Comparison of ENCODE assay signal across 8 mouse cellular contexts in genomic region chr4:106559343-106560212, GRCm38 (mm10). TPM values are rescaled to one million over a fixed set of nuclear protein-coding genes. Genes with fewer than 3 reads are reported as not detected.
A peak's percentile ranks its signal among the peaks of the same experiment; 100 is the strongest.
DNase-seq lines count a peak whose midpoint lies in the region; ATAC-seq lines count a peak whose summit lies in the region.

No protein-coding gene starts in this region.

- H3K4me1 ChIP-seq in heart, embryonic 10.5 days, result peaks cover 32% of the 10 kb centered on the region
- peaks cover 44% of the 10 kb centered on the region for H3K4me1 ChIP-seq in embryonic facial prominence, embryonic 10.5 days
- peaks cover 31% of the 10 kb centered on the region for H3K4me1 ChIP-seq in intestine, embryonic 14.5 days (replicated peaks; ENCODE audit: control insufficient read depth, insufficient read depth, low read length)
- peaks cover 38% of the 10 kb centered on the region for H3K4me1 ChIP-seq in midbrain, embryonic 13.5 days (replicated peaks)

- H3K27me3 ChIP-seq in heart, embryonic 10.5 days (ENCODE audit: insufficient read depth, poor library complexity, severe bottlenecking), result peaks cover 10% of the 10 kb centered on the region; the same call in 1 of the 2 replicates
- peaks cover 4% of the 10 kb centered on the region; the same call in 1 of the 2 replicates for H3K27me3 ChIP-seq in embryonic facial prominence, embryonic 10.5 days (replicated peaks; ENCODE audit: low read depth, poor library complexity, severe bottlenecking)
- no peaks in the 10 kb centered on the region for H3K27me3 ChIP-seq in intestine, embryonic 14.5 days (replicated peaks; ENCODE audit: control insufficient read depth, insufficient read depth, low read length)
- H3K27me3 ChIP-seq in midbrain, embryonic 13.5 days, result 0 out of 2 replicates have a peak, but pooled peaks cover 6% of the 10 kb centered on the region

- H3K9ac ChIP-seq in intestine, embryonic 14.5 days (ENCODE audit: low read length), result no peak overlapping the region; the same call in 1 of the 2 replicates
- no peak overlapping the region for H3K9ac ChIP-seq in midbrain, embryonic 13.5 days (replicated peaks)

- no peak for DNase-seq in heart, embryonic 10.5 days (ENCODE audit: low spot score)
- DNase-seq in heart, postnatal 14 days, result no peak
- no peak for DNase-seq in embryonic facial prominence, embryonic 10.5 days (ENCODE audit: low spot score)
- DNase-seq in intestine, embryonic 14.5 days (ENCODE audit: low spot score), result no peak
- no peak for DNase-seq in right cerebral cortex, adult 2 months (ENCODE audit: low spot score in 2 of 2)
- DNase-seq in urinary bladder, postnatal 36 days (ENCODE audit: low spot score in 2 of 2), result no peak
- no peak for DNase-seq in layer of hippocampus, adult 11-12 months (ENCODE audit: low spot score)

- WGBS in heart, embryonic 10.5 days, result 43% methylated on average over 10 of the region's 13 CpGs
- WGBS in embryonic facial prominence, embryonic 10.5 days, result 29% methylated on average over 13 of the region's 13 CpGs
- WGBS in intestine, embryonic 14.5 days, result 29% methylated on average over 13 of the region's 13 CpGs
- WGBS in midbrain, embryonic 13.5 days, result 29% methylated on average over 13 of the region's 13 CpGs

- H3K9me3 ChIP-seq in heart, embryonic 10.5 days, result no peaks in the 10 kb centered on the region
- no peaks in the 10 kb centered on the region for H3K9me3 ChIP-seq in embryonic facial prominence, embryonic 10.5 days
- no peaks in the 10 kb centered on the region for H3K9me3 ChIP-seq in intestine, embryonic 14.5 days (ENCODE audit: control insufficient read depth, low read length)
- no peaks in the 10 kb centered on the region for H3K9me3 ChIP-seq in midbrain, embryonic 13.5 days

- peak overlapping the region; percentile 99 for H3K4me3 ChIP-seq in heart, embryonic 10.5 days
- H3K4me3 ChIP-seq in embryonic facial prominence, embryonic 10.5 days, result peak overlapping the region; percentile 99
- peak overlapping the region; percentile 90; the same call in 1 of the 2 replicates for H3K4me3 ChIP-seq in intestine, embryonic 14.5 days (ENCODE audit: low read depth, low read length)
- H3K4me3 ChIP-seq in midbrain, embryonic 13.5 days (replicated peaks), result peak overlapping the region; percentile 83

- H3K27ac ChIP-seq in heart, embryonic 10.5 days, result peak overlapping the region; percentile 95
- H3K27ac ChIP-seq in embryonic facial prominence, embryonic 10.5 days (replicated peaks), result peak overlapping the region; percentile 97
- peak overlapping the region; percentile 76 for H3K27ac ChIP-seq in intestine, embryonic 14.5 days (ENCODE audit: low read depth)
- peak overlapping the region; percentile 92 for H3K27ac ChIP-seq in midbrain, embryonic 13.5 days

- peak overlapping the region; percentile 55 for H3K4me2 ChIP-seq in intestine, embryonic 14.5 days (ENCODE audit: low read length)
- H3K4me2 ChIP-seq in midbrain, embryonic 13.5 days (replicated peaks), result peak overlapping the region; percentile 94

- no peak for ATAC-seq in intestine, embryonic 14.5 days (replicated peaks; ENCODE audit: low FRiP score, low TSS enrichment, low read depth)
- ATAC-seq in midbrain, embryonic 13.5 days, result no peak

- intact Hi-C loops in heart, postnatal 14 days (cut with DNase I), result no loop called here

- H3K36me3 ChIP-seq in heart, embryonic 10.5 days, result peaks cover 14% of the 10 kb centered on the region
- H3K36me3 ChIP-seq in embryonic facial prominence, embryonic 10.5 days (replicated peaks), result peaks cover 20% of the 10 kb centered on the region
- peaks cover 6% of the 10 kb centered on the region; the same call in 1 of the 2 replicates for H3K36me3 ChIP-seq in intestine, embryonic 14.5 days (ENCODE audit: control insufficient read depth, insufficient read depth, low read length)
- H3K36me3 ChIP-seq in midbrain, embryonic 13.5 days, result peaks cover 7% of the 10 kb centered on the region

RNA-seq across cellular contexts. Expression of gene Dhcr24, which starts 1.3 kb away (rescaled TPM):
- polyA plus RNA-seq in heart, embryonic 10.5 days (2016; fragmentation: Nextera tagmentation; extraction: Ambion mirVana), result 6.1 and 9.7 TPM in 2 replicates
- 1 to 10 TPM; 2.5 to 3.8 TPM for total RNA-seq in heart, postnatal 14 days (2021)
- 10.2 TPM in 2 replicates for polyA plus RNA-seq in embryonic facial prominence, embryonic 10.5 days (2016; fragmentation: Nextera tagmentation; extraction: Ambion mirVana)
- polyA plus RNA-seq in intestine, embryonic 14.5 days (2014; fragmentation: Nextera tagmentation; extraction: Ambion mirVana), result 30.4 and 38.2 TPM in 2 replicates
- 7.8 and 8.9 TPM in 2 replicates for polyA plus RNA-seq in midbrain, embryonic 13.5 days (2015; fragmentation: Nextera tagmentation; extraction: Ambion mirVana)

RNA-seq across cellular contexts. Expression of gene Lexm, which starts 57.5 kb away (rescaled TPM):
- polyA plus RNA-seq in heart, embryonic 10.5 days (2016; fragmentation: Nextera tagmentation; extraction: Ambion mirVana), result 0.80 TPM in 1 of 2 replicates, not detected in the other
- total RNA-seq in heart, postnatal 14 days (2021), result not detected
- 0.52 TPM in 1 of 2 replicates, not detected in the other for polyA plus RNA-seq in embryonic facial prominence, embryonic 10.5 days (2016; fragmentation: Nextera tagmentation; extraction: Ambion mirVana)
- 0.39 TPM in 1 of 2 replicates, not detected in the other for polyA plus RNA-seq in intestine, embryonic 14.5 days (2014; fragmentation: Nextera tagmentation; extraction: Ambion mirVana)
- polyA plus RNA-seq in midbrain, embryonic 13.5 days (2015; fragmentation: Nextera tagmentation; extraction: Ambion mirVana), result 0.13 TPM in 1 of 2 replicates, not detected in the other
